Mouse (Mus musculus): ENCODE measurements around the gene Islr. TPM values are rescaled to one million over a fixed set of nuclear protein-coding genes. Genes with fewer than 3 reads are reported as not detected.

The Islr gene
- total RNA-seq, 2 experiments from 2014 or later, result 11.9 to 26.1 TPM

- Histone ChIP-seq H3K27ac (no peak overlapping the region), H3K4me3 (peak overlapping the region; percentile 63)
- intact Hi-C loops (cut with DNase I), result no loop called here
- peak; percentile 61 for DNase-seq
- TF ChIP-seq CTCF (IDR thresholded peaks at IDR 0.05), result no peak
Measured at GRCm38 (mm10) chr9:58155366-58155765, 48.7 kb downstream of the Islr start.

- no peak for TF ChIP-seq CTCF (IDR thresholded peaks at IDR 0.05)
Measured at GRCm38 (mm10) chr9:58153095-58153494, 51.0 kb downstream of the Islr start.

GRCm38 (mm10) chr9:58150733-58151361 lies 53.3 kb downstream of the Islr start:
- no peak for DNase-seq
- TF ChIP-seq CTCF (IDR thresholded peaks at IDR 0.05), result peak; percentile 11; the same call in 1 of the 2 replicates
- Histone ChIP-seq H3K4me3 (no peak overlapping the region), H3K27ac (no peak overlapping the region)
- intact Hi-C loops (cut with DNase I), result no loop called here

More at GRCm38 (mm10) chr9:58153095-58153494, 51.0 kb downstream of the Islr start:
- Histone ChIP-seq H3K27ac (peak overlapping the region; percentile 38), H3K4me3 (no peak overlapping the region)
- intact Hi-C loops (cut with DNase I), result no loop called here
- DNase-seq, result peak; percentile 31

GRCm38 (mm10) chr9:58148806-58149205 lies 55.3 kb downstream of the Islr start:
- no peak for TF ChIP-seq CTCF (IDR thresholded peaks at IDR 0.05)
- H3K27ac ChIP-seq, result no peak overlapping the region
- intact Hi-C loops (cut with DNase I), result no loop called here
- no peak for DNase-seq
- no peak overlapping the region for H3K4me3 ChIP-seq

GRCm38 (mm10) chr9:58145417-58145816 lies 58.7 kb downstream of the Islr start:
- DNase-seq, result no peak
- intact Hi-C loops (cut with DNase I), result no loop called here
- Histone ChIP-seq H3K27ac (no peak overlapping the region), H3K4me3 (no peak overlapping the region)
- no peak for TF ChIP-seq CTCF (IDR thresholded peaks at IDR 0.05)

- intact Hi-C loops (cut with DNase I), result no loop called here
- no peak for DNase-seq
- no peak for TF ChIP-seq CTCF (IDR thresholded peaks at IDR 0.05)
- no peak overlapping the region for H3K4me3 ChIP-seq
- H3K27ac ChIP-seq, result no peak overlapping the region
Measured at GRCm38 (mm10) chr9:58144664-58145063, 59.4 kb downstream of the Islr start.

GRCm38 (mm10) chr9:58143419-58143818 lies 60.7 kb downstream of the Islr start:
- no peak overlapping the region for H3K4me3 ChIP-seq
- peak; percentile 47 for DNase-seq
- no peak overlapping the region for H3K27ac ChIP-seq
- intact Hi-C loops (cut with DNase I), result no loop called here
- no peak for TF ChIP-seq CTCF (IDR thresholded peaks at IDR 0.05)

- TF ChIP-seq CTCF (IDR thresholded peaks at IDR 0.05), result no peak
- DNase-seq, result no peak
Measured at GRCm38 (mm10) chr9:58139947-58140346, 64.2 kb downstream of the Islr start.

GRCm38 (mm10) chr9:58135921-58136321 lies 68.2 kb downstream of the Islr start:
- no peak for TF ChIP-seq CTCF (IDR thresholded peaks at IDR 0.05)
- no peak for DNase-seq
- no peak overlapping the region for H3K27ac ChIP-seq
- intact Hi-C loops (cut with DNase I), result no loop called here
- no peak overlapping the region for H3K4me3 ChIP-seq

More at GRCm38 (mm10) chr9:58139947-58140346, 64.2 kb downstream of the Islr start:
- Histone ChIP-seq H3K4me3 (no peak overlapping the region), H3K27ac (no peak overlapping the region)
- intact Hi-C loops (cut with DNase I), result no loop called here

- DNase-seq, result no peak
- intact Hi-C loops (cut with DNase I), result no loop called here
- Histone ChIP-seq H3K4me3 (no peak overlapping the region), H3K27ac (no peak overlapping the region)
- no peak for TF ChIP-seq CTCF (IDR thresholded peaks at IDR 0.05)
Measured at GRCm38 (mm10) chr9:58134906-58135305, 69.2 kb downstream of the Islr start.

- Histone ChIP-seq H3K27ac (no peak overlapping the region), H3K4me3 (no peak overlapping the region)
- intact Hi-C loops (cut with DNase I), result no loop called here
- DNase-seq, result no peak
- TF ChIP-seq CTCF (IDR thresholded peaks at IDR 0.05), result no peak
Measured at GRCm38 (mm10) chr9:58133893-58134884, 69.9 kb downstream of the Islr start.

GRCm38 (mm10) chr9:58131735-58132134 lies 72.4 kb downstream of the Islr start:
- intact Hi-C loops (cut with DNase I), result no loop called here
- Histone ChIP-seq H3K4me3 (no peak overlapping the region), H3K27ac (no peak overlapping the region)
- DNase-seq, result no peak
- no peak for TF ChIP-seq CTCF (IDR thresholded peaks at IDR 0.05)

- no peak for DNase-seq
- H3K4me3 ChIP-seq, result no peak overlapping the region
- H3K27ac ChIP-seq, result no peak overlapping the region
- intact Hi-C loops (cut with DNase I), result no loop called here
- no peak for TF ChIP-seq CTCF (IDR thresholded peaks at IDR 0.05)
Measured at GRCm38 (mm10) chr9:58130909-58131308, 73.2 kb downstream of the Islr start.

Measured in gastrocnemius, adult 2 months (tissue).